Mouse (Mus musculus) effector memory CD4-positive, alpha-beta T cell, adult 5 months (primary cell): Measurements from ENCODE around the gene Plppr1. TPM values are rescaled to one million over a fixed set of nuclear protein-coding genes. Genes with fewer than 3 reads are reported as not detected.

Source experiments
- polyA plus RNA-seq: library from polyadenylated mRNA; unstranded; fragments of 100-300 nt; shearing (Covaris generic); gene quantifications from one replicate; pipeline ENCODE4 v1.2.1, GENCODE M21; 2017

Gene Plppr1
- 0.19 TPM for polyA plus RNA-seq

DNA sequence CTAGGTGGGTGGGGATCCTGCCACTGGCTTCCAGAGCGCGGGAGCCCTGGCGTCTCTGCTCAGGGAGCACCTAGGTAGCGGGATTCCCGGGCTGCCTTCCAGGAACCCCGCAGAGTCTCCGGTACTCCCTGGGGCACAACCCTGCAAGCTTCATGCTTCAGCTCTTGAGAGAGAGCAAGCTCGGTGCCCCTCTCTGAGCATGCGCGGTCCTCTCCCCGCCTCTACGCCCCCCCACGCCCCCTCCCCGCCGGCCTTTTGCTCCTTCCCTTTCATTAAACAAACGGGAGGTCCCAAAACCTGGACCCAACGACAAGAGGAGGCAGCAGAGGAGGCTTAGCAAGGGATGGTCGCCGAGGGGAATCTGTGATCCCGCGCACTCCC, at the start of gene Plppr1:
Gene Plppr1 (plus strand): TSS at position 253 of the 381 bp plus-strand sequence.

